Mouse (Mus musculus): ENCODE measurements around the gene Kalrn. TPM values are rescaled to one million over a fixed set of nuclear protein-coding genes. Genes with fewer than 3 reads are reported as not detected.

The Kalrn gene
- polyA plus RNA-seq, 1 experiment from 2014 or later = 11.0 TPM

DNA sequence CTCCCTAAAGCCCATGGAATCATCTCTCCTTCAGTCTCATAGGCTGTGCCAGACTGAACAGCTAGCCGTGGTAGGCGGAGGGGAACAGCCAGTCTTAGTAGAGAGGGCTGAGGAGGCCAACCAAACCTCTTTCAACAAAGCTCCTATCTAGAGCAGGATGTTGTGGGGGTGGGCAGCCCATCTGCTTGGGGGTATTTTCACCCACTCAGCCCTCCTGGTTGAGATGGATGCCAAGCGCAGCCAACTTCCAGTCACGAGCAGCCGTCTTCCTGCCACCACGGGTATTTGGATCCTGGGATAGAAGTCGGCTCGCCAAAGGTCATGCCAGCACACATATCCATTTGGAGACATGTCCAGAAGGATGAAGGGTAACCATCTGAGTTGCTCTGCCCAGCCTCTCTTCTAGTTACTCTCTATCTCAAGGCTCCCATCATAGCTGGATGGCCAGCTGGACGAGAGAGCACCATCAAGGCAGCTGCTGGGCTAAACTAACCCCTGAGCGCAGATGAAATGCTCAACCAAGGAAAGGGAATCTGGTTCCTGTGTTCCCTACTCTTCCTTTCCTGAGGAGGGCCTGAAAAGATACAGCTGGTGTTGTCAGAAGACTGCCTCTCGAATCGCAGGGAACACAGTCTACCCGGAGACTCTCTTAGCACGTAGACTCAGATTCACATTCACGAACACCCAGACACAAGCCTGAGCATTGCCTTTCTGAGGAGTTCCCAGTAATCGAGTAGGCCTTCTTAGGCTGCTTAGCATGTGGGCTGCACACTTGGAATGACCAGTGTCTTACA lies 331.2 kb downstream of the Kalrn start:
- H3K27me3 ChIP-seq (ENCODE audit: poor library complexity, severe bottlenecking) = no peaks in the 10 kb centered on the region
- peaks cover 18% of the 10 kb centered on the region for H3K36me3 ChIP-seq (replicated peaks)
- no peaks in the 10 kb centered on the region for H3K9me3 ChIP-seq
- WGBS = 96% methylated on average over 16 of the region's 16 CpGs
- peaks cover 3% of the 10 kb centered on the region; the same call in 1 of the 2 replicates for H3K4me1 ChIP-seq
- no peak for DNase-seq (ENCODE audit: extremely low spot score, low spot score)
- no peak overlapping the region for H3K4me3 ChIP-seq
- H3K27ac ChIP-seq = no peak overlapping the region

DNA sequence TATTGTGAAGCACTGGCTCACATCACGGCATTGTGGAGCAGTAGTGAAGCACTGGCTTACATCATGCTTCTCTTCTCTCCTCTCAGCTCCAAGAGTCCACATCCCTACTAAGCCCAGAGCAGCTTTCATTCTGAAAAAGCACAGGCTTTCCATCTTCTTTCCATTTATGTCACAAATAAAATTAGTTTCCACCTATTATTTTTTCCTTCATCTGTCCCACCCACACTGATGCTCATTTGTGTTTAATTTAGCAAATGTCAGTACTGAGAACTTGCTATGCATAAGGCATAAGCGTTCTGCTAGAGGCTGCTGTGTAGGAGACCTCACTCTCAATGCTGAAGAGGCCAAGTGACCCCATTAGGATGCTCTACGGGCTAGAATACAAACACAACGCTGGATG lies 333.7 kb downstream of the Kalrn start:
- Histone ChIP-seq H3K27me3 (ENCODE audit: poor library complexity, severe bottlenecking) (no peaks in the 10 kb centered on the region), H3K4me1 (peaks cover 15% of the 10 kb centered on the region), H3K4me3 (no peak overlapping the region), H3K36me3 (replicated peaks) (peaks cover 22% of the 10 kb centered on the region), H3K9me3 (no peaks in the 10 kb centered on the region), H3K27ac (no peak overlapping the region)
- 83% methylated on average over 4 of the region's 4 CpGs for WGBS
- DNase-seq (ENCODE audit: extremely low spot score, low spot score) = no peak

GRCm38 (mm10) chr16:34236898-34237611 lies 336.3 kb downstream of the Kalrn start:
- WGBS = 86% methylated on average over 12 of the region's 12 CpGs
- Histone ChIP-seq H3K4me3 (no peak overlapping the region), H3K27ac (no peak overlapping the region), H3K27me3 (ENCODE audit: poor library complexity, severe bottlenecking) (no peaks in the 10 kb centered on the region), H3K4me1 (peaks cover 25% of the 10 kb centered on the region), H3K36me3 (replicated peaks) (peaks cover 36% of the 10 kb centered on the region), H3K9me3 (no peaks in the 10 kb centered on the region)
- DNase-seq (ENCODE audit: extremely low spot score, low spot score) = no peak

DNA sequence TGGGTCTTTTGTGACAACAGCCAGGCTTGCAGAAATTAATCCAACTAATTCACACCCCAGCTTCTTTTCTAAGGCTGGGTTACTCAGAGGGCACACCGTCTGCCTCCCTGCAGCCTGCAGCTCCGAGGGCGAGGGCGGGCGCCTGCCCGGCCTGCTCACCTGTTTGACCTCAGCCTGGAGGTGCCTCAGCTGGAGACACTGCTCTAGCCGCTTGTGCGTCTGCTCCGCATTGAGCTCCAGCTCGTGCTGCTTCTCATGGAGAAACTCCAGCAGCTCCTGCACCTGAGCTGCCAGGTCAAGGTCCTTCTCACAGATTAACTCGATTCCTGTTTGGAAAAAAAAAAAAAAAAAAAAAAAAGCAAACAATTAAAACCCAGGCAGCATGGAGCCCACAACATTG lies 338.2 kb downstream of the Kalrn start:
- Histone ChIP-seq H3K4me3 (no peak overlapping the region), H3K27me3 (ENCODE audit: poor library complexity, severe bottlenecking) (0 out of 2 replicates have a peak, but pooled peaks cover 2% of the 10 kb centered on the region), H3K9me3 (no peaks in the 10 kb centered on the region), H3K27ac (peak overlapping the region; percentile 65; the same call in 1 of the 2 replicates), H3K4me1 (peaks cover 31% of the 10 kb centered on the region), H3K36me3 (replicated peaks) (peaks cover 30% of the 10 kb centered on the region)
- DNase-seq (ENCODE audit: extremely low spot score, low spot score) = no peak
- WGBS = 44% methylated on average over 11 of the region's 11 CpGs

- Histone ChIP-seq H3K9me3 (no peaks in the 10 kb centered on the region), H3K4me3 (no peak overlapping the region), H3K27me3 (ENCODE audit: poor library complexity, severe bottlenecking) (0 out of 2 replicates have a peak, but pooled peaks cover 4% of the 10 kb centered on the region), H3K36me3 (replicated peaks) (peaks cover 26% of the 10 kb centered on the region), H3K27ac (no peak overlapping the region), H3K4me1 (peaks cover 40% of the 10 kb centered on the region)
- 29% methylated on average over 5 of the region's 5 CpGs for WGBS
- no peak for DNase-seq (ENCODE audit: extremely low spot score, low spot score)
Measured at GRCm38 (mm10) chr16:34231952-34232351, 341.4 kb downstream of the Kalrn start.

- no peaks in the 10 kb centered on the region for H3K9me3 ChIP-seq
- DNase-seq (ENCODE audit: extremely low spot score, low spot score) = no peak
- H3K27ac ChIP-seq = no peak overlapping the region
- peaks cover 26% of the 10 kb centered on the region for H3K36me3 ChIP-seq (replicated peaks)
- H3K27me3 ChIP-seq (ENCODE audit: poor library complexity, severe bottlenecking) = 0 out of 2 replicates have a peak, but pooled peaks cover 4% of the 10 kb centered on the region
- WGBS = 77% methylated on average over 2 of the region's 2 CpGs
- H3K4me3 ChIP-seq = no peak overlapping the region
- peaks cover 40% of the 10 kb centered on the region for H3K4me1 ChIP-seq
Measured at GRCm38 (mm10) chr16:34231146-34231545, 342.2 kb downstream of the Kalrn start.

DNA sequence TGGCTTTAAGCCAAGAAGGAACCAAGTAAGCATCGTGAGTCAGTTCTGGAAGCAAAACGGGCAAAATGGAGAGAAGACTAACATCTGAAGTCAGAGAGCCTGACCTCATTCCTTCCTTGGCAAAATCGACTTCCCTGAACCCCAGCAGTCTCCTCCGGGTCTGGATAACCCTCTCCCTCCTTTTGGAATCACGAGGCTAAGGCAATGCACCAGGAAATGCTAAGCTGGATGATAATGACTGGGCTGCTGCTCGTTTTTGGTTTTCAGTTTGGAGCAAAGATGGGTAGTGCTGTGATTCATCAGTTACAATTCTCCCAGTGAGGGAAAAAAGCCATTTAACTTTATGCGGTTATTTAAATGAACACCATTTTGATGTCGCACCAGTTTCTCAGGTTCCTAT lies 344.0 kb downstream of the Kalrn start:
- DNase-seq (ENCODE audit: extremely low spot score, low spot score) = no peak
- Histone ChIP-seq H3K9me3 (no peaks in the 10 kb centered on the region), H3K4me1 (peaks cover 22% of the 10 kb centered on the region), H3K36me3 (replicated peaks) (peaks cover 20% of the 10 kb centered on the region), H3K27me3 (ENCODE audit: poor library complexity, severe bottlenecking) (0 out of 2 replicates have a peak, but pooled peaks cover 4% of the 10 kb centered on the region), H3K27ac (no peak overlapping the region), H3K4me3 (no peak overlapping the region)
- 85% methylated on average over 8 of the region's 8 CpGs for WGBS

- WGBS = 70% methylated on average over 5 of the region's 5 CpGs
- no peak for DNase-seq (ENCODE audit: extremely low spot score, low spot score)
- H3K9me3 ChIP-seq = no peaks in the 10 kb centered on the region
- H3K36me3 ChIP-seq (replicated peaks) = peaks cover 15% of the 10 kb centered on the region
- H3K4me1 ChIP-seq = peaks cover 20% of the 10 kb centered on the region
- H3K27ac ChIP-seq = no peak overlapping the region
- 0 out of 2 replicates have a peak, but pooled peaks cover 4% of the 10 kb centered on the region for H3K27me3 ChIP-seq (ENCODE audit: poor library complexity, severe bottlenecking)
- H3K4me3 ChIP-seq = no peak overlapping the region
Measured at GRCm38 (mm10) chr16:34228661-34229060, 344.7 kb downstream of the Kalrn start.

DNA sequence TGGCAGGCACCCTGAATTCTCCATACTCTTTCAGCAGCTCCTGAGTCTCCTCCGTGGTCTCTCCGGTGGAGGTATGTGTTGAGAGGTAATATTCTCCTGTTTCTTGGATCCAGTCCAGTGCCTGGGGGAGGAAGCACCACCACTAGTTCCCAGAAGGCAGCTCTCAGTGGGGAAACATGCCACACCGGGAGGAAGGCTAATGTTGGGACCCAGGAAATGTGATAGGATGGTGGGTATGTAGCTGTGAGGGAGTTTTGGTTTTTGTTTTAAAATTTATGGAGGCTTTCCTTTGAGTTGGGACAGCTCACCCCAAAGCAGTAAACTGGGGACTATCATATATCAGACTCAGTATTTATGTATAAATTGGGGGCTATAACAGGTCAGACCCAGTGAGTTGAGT lies 361.2 kb downstream of the Kalrn start:
- H3K27ac ChIP-seq = no peak overlapping the region
- no peak for DNase-seq (ENCODE audit: extremely low spot score, low spot score)
- H3K4me3 ChIP-seq = no peak overlapping the region
- 93% methylated on average over 3 of the region's 3 CpGs for WGBS
- no peaks in the 10 kb centered on the region for H3K9me3 ChIP-seq
- no peaks in the 10 kb centered on the region for H3K27me3 ChIP-seq (ENCODE audit: poor library complexity, severe bottlenecking)
- 0 out of 2 replicates have a peak, but pooled peaks cover 6% of the 10 kb centered on the region for H3K4me1 ChIP-seq
- H3K36me3 ChIP-seq (replicated peaks) = peaks cover 43% of the 10 kb centered on the region

GRCm38 (mm10) chr16:34211243-34211642 lies 362.1 kb downstream of the Kalrn start:
- 88% methylated on average over 12 of the region's 12 CpGs for WGBS
- H3K36me3 ChIP-seq (replicated peaks) = peaks cover 40% of the 10 kb centered on the region
- 0 out of 2 replicates have a peak, but pooled peaks cover 6% of the 10 kb centered on the region for H3K4me1 ChIP-seq
- H3K27ac ChIP-seq = no peak overlapping the region
- no peak for DNase-seq (ENCODE audit: extremely low spot score, low spot score)
- no peaks in the 10 kb centered on the region for H3K27me3 ChIP-seq (ENCODE audit: poor library complexity, severe bottlenecking)
- no peak overlapping the region for H3K4me3 ChIP-seq
- H3K9me3 ChIP-seq = no peaks in the 10 kb centered on the region

- H3K9me3 ChIP-seq = no peaks in the 10 kb centered on the region
- peaks cover 45% of the 10 kb centered on the region for H3K36me3 ChIP-seq (replicated peaks)
- no peak overlapping the region for H3K4me3 ChIP-seq
- DNase-seq (ENCODE audit: extremely low spot score, low spot score) = no peak
- WGBS = 85% methylated on average over 5 of the region's 5 CpGs
- H3K27ac ChIP-seq = no peak overlapping the region
- H3K4me1 ChIP-seq = peaks cover 22% of the 10 kb centered on the region
- no peaks in the 10 kb centered on the region for H3K27me3 ChIP-seq (ENCODE audit: poor library complexity, severe bottlenecking)
Measured at GRCm38 (mm10) chr16:34208748-34209147, 364.6 kb downstream of the Kalrn start.

DNA sequence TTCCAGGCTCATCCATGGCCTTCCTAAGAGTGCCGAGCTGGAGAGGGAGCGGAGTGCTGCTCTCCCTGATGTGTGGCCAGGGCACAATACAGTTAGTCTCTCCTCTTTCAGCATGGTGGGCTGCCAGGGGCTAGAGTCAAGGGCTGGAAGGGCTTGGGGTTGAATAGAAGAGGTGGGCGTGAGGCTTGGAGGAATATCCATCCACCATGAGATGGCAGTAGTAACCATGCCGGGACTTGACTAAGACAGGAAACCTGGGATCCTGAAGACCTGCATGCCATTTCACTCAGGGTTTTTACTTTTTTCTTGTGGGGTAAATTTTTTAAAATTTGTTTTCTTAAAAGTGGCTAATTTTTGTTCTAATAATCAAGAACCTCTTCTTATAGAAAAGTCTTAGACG lies 365.4 kb downstream of the Kalrn start:
- no peaks in the 10 kb centered on the region for H3K27me3 ChIP-seq (ENCODE audit: poor library complexity, severe bottlenecking)
- 93% methylated on average over 5 of the region's 5 CpGs for WGBS
- DNase-seq (ENCODE audit: extremely low spot score, low spot score) = no peak
- no peaks in the 10 kb centered on the region for H3K9me3 ChIP-seq
- H3K27ac ChIP-seq = no peak overlapping the region
- H3K36me3 ChIP-seq (replicated peaks) = peaks cover 48% of the 10 kb centered on the region
- no peak overlapping the region for H3K4me3 ChIP-seq
- H3K4me1 ChIP-seq = peaks cover 24% of the 10 kb centered on the region
